Mouse (Mus musculus): ENCODE data around the gene Hepacam. TPM values are rescaled to one million over a fixed set of nuclear protein-coding genes. Genes with fewer than 3 reads are reported as not detected.

Hepacam gene
- polyA plus RNA-seq, 1 experiment from 2014 or later, result not detected

Other genes with a start within 250 kb of the Hepacam start
- 10.2 and 10.5 TPM in 2 replicates for gene Pknox2, start 219.9 kb upstream of the Hepacam start, polyA plus RNA-seq (2015; fragmentation: Nextera tagmentation; extraction: Ambion mirVana)
- gene Tmem218, start 159.1 kb upstream of the Hepacam start, polyA plus RNA-seq (2015; fragmentation: Nextera tagmentation; extraction: Ambion mirVana), result 9.1 and 9.8 TPM in 2 replicates
- 3.6 and 3.9 TPM in 2 replicates for gene Slc37a2, start 111.6 kb upstream of the Hepacam start, polyA plus RNA-seq (2015; fragmentation: Nextera tagmentation; extraction: Ambion mirVana)
- gene Ccdc15, start 18.9 kb upstream of the Hepacam start, polyA plus RNA-seq (2015; fragmentation: Nextera tagmentation; extraction: Ambion mirVana), result 4.2 and 5.0 TPM in 2 replicates
- gene Robo4, start 34.5 kb downstream of the Hepacam start, polyA plus RNA-seq (2015; fragmentation: Nextera tagmentation; extraction: Ambion mirVana), result 12.3 and 13.3 TPM in 2 replicates
- not detected in 2 replicates for gene Robo3, start 65.9 kb downstream of the Hepacam start, polyA plus RNA-seq (2015; fragmentation: Nextera tagmentation; extraction: Ambion mirVana)
- 15.3 and 16.1 TPM in 2 replicates for gene Msantd2, start 122.0 kb downstream of the Hepacam start, polyA plus RNA-seq (2015; fragmentation: Nextera tagmentation; extraction: Ambion mirVana)
- 58.2 and 58.6 TPM in 2 replicates for gene Esam, start 160.7 kb downstream of the Hepacam start, polyA plus RNA-seq (2015; fragmentation: Nextera tagmentation; extraction: Ambion mirVana)
- gene Vsig2, start 171.9 kb downstream of the Hepacam start, polyA plus RNA-seq (2015; fragmentation: Nextera tagmentation; extraction: Ambion mirVana), result 96.0 and 120 TPM in 2 replicates
- 4.4 and 4.5 TPM in 2 replicates for gene Nrgn, start 185.6 kb downstream of the Hepacam start, polyA plus RNA-seq (2015; fragmentation: Nextera tagmentation; extraction: Ambion mirVana)
- 11.9 and 13.3 TPM in 2 replicates for gene Siae, start 188.3 kb downstream of the Hepacam start, polyA plus RNA-seq (2015; fragmentation: Nextera tagmentation; extraction: Ambion mirVana)
- gene Spa17, start 246.4 kb downstream of the Hepacam start, polyA plus RNA-seq (2015; fragmentation: Nextera tagmentation; extraction: Ambion mirVana), result 4.7 and 5.7 TPM in 2 replicates